Mouse (Mus musculus) heart, postnatal 0 days (tissue): ENCODE data around the gene Scfd2. TPM values are rescaled to one million over a fixed set of nuclear protein-coding genes. Genes with fewer than 3 reads are reported as not detected.

Source experiments
- ATAC-seq: fragments of 200-750 bp; cut with Nextera tagmentation; 2 replicates; pipeline ENCODE4 v1.8.0; 2017; ENCODE audit warnings: low read depth, moderate number of reproducible peaks, moderate library complexity; ENCODE audit not compliant: insufficient read depth
- DNase-seq: peaks from one replicate; pipeline ENCODE4 v3.0.0-alpha.2; 2016; ENCODE audit warnings: low spot score
- H3K27ac ChIP-seq: fragments of 300-500 bp; sonication (generic); 2 replicates; pipeline ENCODE4 v1.5.1; 2014; ENCODE audit warnings: low read depth, mild to moderate bottlenecking
- H3K27me3 ChIP-seq: fragments of 300-500 bp; sonication (generic); 2 replicates; pipeline ENCODE4 v1.6.1; 2014; ENCODE audit warnings: low read length, mixed read lengths; ENCODE audit not compliant: control insufficient read depth, insufficient read depth
- H3K36me3 ChIP-seq: fragments of 300-500 bp; sonication (generic); replicated peaks from 2 replicates; pipeline ENCODE4 v1.6.1; 2014; ENCODE audit warnings: low read length, mixed read lengths; ENCODE audit not compliant: control insufficient read depth, insufficient read depth
- H3K4me1 ChIP-seq: fragments of 300-500 bp; sonication (generic); 2 replicates; pipeline ENCODE4 v1.6.1; 2014; ENCODE audit warnings: antibody characterized with exemption; ENCODE audit not compliant: control insufficient read depth, insufficient read depth
- H3K4me2 ChIP-seq: fragments of 300-500 bp; sonication (generic); 2 replicates; pipeline ENCODE4 v1.6.1; 2014; ENCODE audit warnings: low read depth, mild to moderate bottlenecking, low read length, moderate library complexity
- H3K4me3 ChIP-seq: fragments of 300-500 bp; sonication (generic); 2 replicates; pipeline ENCODE4 v1.5.1; 2014; ENCODE audit warnings: low read depth, low read length
- H3K9ac ChIP-seq: fragments of 300-500 bp; sonication (generic); replicated peaks from 2 replicates; pipeline ENCODE4 v1.6.1; 2014; ENCODE audit warnings: low read depth, low read length, mixed read lengths
- H3K9me3 ChIP-seq: fragments of 300-500 bp; sonication (generic); replicated peaks from 2 replicates; pipeline ENCODE4 v1.6.1; 2016; ENCODE audit warnings: low read length; ENCODE audit not compliant: control insufficient read depth
- CTCF ChIP-seq: IDR thresholded peaks from 2 replicates; pipeline ENCODE4 v1.5.1; 2016; ENCODE audit warnings: antibody characterized with exemption, control low read depth, low read depth
- EP300 ChIP-seq: IDR thresholded peaks from 2 replicates; pipeline ENCODE4 v1.6.1; 2016; ENCODE audit warnings: antibody characterized with exemption, low read depth
- WGBS: fragments of 180-500 bp; shearing (Covaris S2); extraction: QIAGEN DNeasy Blood & Tissue Kit; methylation state at CpG from one replicate; pipeline ENCODE4 v1.1.7; 2014; 5-methylcytosine and 5-hydroxymethylcytosine counted together
- polyA plus RNA-seq: library from polyadenylated mRNA; unstranded; fragments of >200 nt; fragmentation: Nextera tagmentation; extraction: Ambion mirVana; gene quantifications from 2 replicates; pipeline ENCODE4 v1.2.1, GENCODE M21; 2015
- total RNA-seq: library from RNA; depleted of rRNA; stranded (reverse); fragments of >200 nt; gene quantifications from 2 replicates; pipeline ENCODE4 v1.2.3, GENCODE M21; 2014; ENCODE audit warnings: low replicate concordance

The Scfd2 gene
- total and polyA plus RNA-seq, 2 experiments from 2014 or later, result 14.2 to 24.3 TPM

GRCm38 (mm10) chr5:74249794-74250193, 281.8 kb downstream of the Scfd2 start:
- TF ChIP-seq CTCF (no peak), EP300 (no peak)
- no peak overlapping the region for H3K4me3 ChIP-seq
- H3K27ac ChIP-seq, result 0 out of 2 replicates have a peak overlapping the region, but pooled peaks have one; percentile 32
- no peak for DNase-seq
- no peaks in the 10 kb centered on the region for H3K27me3 ChIP-seq
- ATAC-seq, result no peak
- no peak overlapping the region for H3K4me2 ChIP-seq
- no peak overlapping the region for H3K9ac ChIP-seq
- no peaks in the 10 kb centered on the region for H3K36me3 ChIP-seq
- 58% methylated on average over 3 of the region's 3 CpGs for WGBS
- H3K9me3 ChIP-seq, result no peaks in the 10 kb centered on the region
- peaks cover 40% of the 10 kb centered on the region for H3K4me1 ChIP-seq

- Histone ChIP-seq H3K4me2 (no peak overlapping the region), H3K36me3 (no peaks in the 10 kb centered on the region), H3K27me3 (no peaks in the 10 kb centered on the region), H3K4me3 (no peak overlapping the region), H3K4me1 (peaks cover 32% of the 10 kb centered on the region), H3K9me3 (no peaks in the 10 kb centered on the region), H3K9ac (no peak overlapping the region), H3K27ac (no peak overlapping the region)
- no peak for TF ChIP-seq CTCF
- no peak for TF ChIP-seq EP300
- WGBS, result 75% methylated on average over 3 of the region's 3 CpGs
- DNase-seq (no peak), ATAC-seq (no peak)
Observed at GRCm38 (mm10) chr5:74246971-74247370, 284.6 kb downstream of the Scfd2 start.

GRCm38 (mm10) chr5:74246453-74246852, 285.1 kb downstream of the Scfd2 start:
- no peak overlapping the region for H3K4me2 ChIP-seq
- no peak overlapping the region for H3K9ac ChIP-seq
- H3K9me3 ChIP-seq, result no peaks in the 10 kb centered on the region
- peaks cover 32% of the 10 kb centered on the region for H3K4me1 ChIP-seq
- no peak overlapping the region for H3K4me3 ChIP-seq
- WGBS, result 75% methylated on average over 4 of the region's 4 CpGs
- TF ChIP-seq EP300, result no peak
- no peak for TF ChIP-seq CTCF
- H3K27ac ChIP-seq, result peak overlapping the region; percentile 69
- no peaks in the 10 kb centered on the region for H3K27me3 ChIP-seq
- DNase-seq, result no peak
- ATAC-seq, result no peak
- H3K36me3 ChIP-seq, result no peaks in the 10 kb centered on the region

GRCm38 (mm10) chr5:74245641-74246145, 285.9 kb downstream of the Scfd2 start:
- WGBS, result 35% methylated on average over 8 of the region's 8 CpGs
- DNase-seq, result no peak
- ATAC-seq, result peak; percentile 82
- Histone ChIP-seq H3K36me3 (no peaks in the 10 kb centered on the region), H3K4me3 (no peak overlapping the region), H3K9ac (no peak overlapping the region), H3K27ac (peak overlapping the region; percentile 69), H3K27me3 (no peaks in the 10 kb centered on the region), H3K9me3 (no peaks in the 10 kb centered on the region), H3K4me2 (0 out of 2 replicates have a peak overlapping the region, but pooled peaks have one; percentile 7), H3K4me1 (peaks cover 32% of the 10 kb centered on the region)
- no peak for TF ChIP-seq CTCF
- TF ChIP-seq EP300, result peak; percentile 96

GRCm38 (mm10) chr5:74244406-74245019, 287.0 kb downstream of the Scfd2 start:
- H3K27ac ChIP-seq, result peak overlapping the region; percentile 12; the same call in 1 of the 2 replicates
- WGBS, result 82% methylated on average over 14 of the region's 14 CpGs

More at GRCm38 (mm10) chr5:74244406-74245019, 287.0 kb downstream of the Scfd2 start:
- peaks cover 32% of the 10 kb centered on the region for H3K4me1 ChIP-seq
- no peak for TF ChIP-seq CTCF
- no peak for TF ChIP-seq EP300
- H3K9ac ChIP-seq, result no peak overlapping the region
- no peak overlapping the region for H3K4me2 ChIP-seq
- H3K27me3 ChIP-seq, result no peaks in the 10 kb centered on the region
- no peak for ATAC-seq
- H3K9me3 ChIP-seq, result no peaks in the 10 kb centered on the region
- H3K36me3 ChIP-seq, result no peaks in the 10 kb centered on the region
- DNase-seq, result no peak
- no peak overlapping the region for H3K4me3 ChIP-seq
